Mouse (Mus musculus) testis, adult 2 months (tissue): Measurements from ENCODE around the gene Ntmt1.

Experiments used
- CTCF ChIP-seq: fragments of 200-500 bp; IDR thresholded peaks from 2 replicates; pipeline ENCODE4 v1.5.1; 2012; ENCODE audit warnings: low read depth, mild to moderate bottlenecking, inconsistent platforms, low read length, moderate library complexity; ENCODE audit not compliant: control insufficient read depth, insufficient read depth, insufficient replicate concordance
- POLR2A ChIP-seq: fragments of 200-500 bp; IDR thresholded peaks from 2 replicates; pipeline ENCODE4 v1.6.1; 2012; ENCODE audit warnings: low read depth, mild to moderate bottlenecking, inconsistent platforms, low read length, moderate library complexity; ENCODE audit not compliant: control insufficient read depth

DNA sequence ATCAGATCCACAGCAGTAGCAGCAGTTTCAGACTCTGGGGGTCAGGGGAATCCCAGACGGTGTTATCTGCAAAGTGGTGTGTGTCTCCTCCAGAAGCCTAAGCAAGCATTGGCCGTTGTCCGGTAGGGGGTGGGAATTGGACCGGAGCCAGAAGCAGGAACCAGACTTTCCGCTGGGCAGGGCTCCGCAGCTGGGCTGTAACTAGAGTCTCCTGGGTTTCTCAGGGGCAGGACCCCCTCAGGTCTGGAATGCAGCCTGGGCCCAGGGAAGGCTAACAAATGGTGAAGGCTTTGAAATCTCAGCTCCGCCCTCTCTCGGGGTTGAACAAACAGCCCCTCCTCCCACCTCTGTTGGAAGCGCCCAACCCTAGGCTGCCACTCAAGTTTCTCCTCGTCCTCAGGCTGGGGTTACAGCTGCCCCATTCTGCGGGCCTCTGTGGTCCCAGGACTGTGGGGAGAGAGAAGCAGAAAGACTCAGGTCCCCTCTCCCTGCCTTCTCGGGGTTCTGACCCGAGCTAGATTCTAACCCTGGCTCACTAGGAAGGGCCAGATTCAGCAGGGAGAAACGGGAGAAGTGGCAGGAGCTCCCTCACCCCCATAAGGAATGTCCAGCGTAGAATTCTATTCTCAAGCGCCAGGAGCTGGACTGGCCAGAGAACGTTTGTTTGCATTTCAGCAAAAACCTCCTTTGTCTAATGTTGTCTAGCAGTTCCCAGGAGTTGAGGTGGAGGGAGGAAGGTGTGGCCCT lies 49.1 kb upstream of the Ntmt1 start:
- TF ChIP-seq CTCF (no peak), POLR2A (no peak)
